Mouse (Mus musculus) kidney, postnatal 0 days (tissue): ENCODE measurements around the gene Galnt18. TPM values are rescaled to one million over a fixed set of nuclear protein-coding genes. Genes with fewer than 3 reads are reported as not detected.

Source experiments
- ATAC-seq: fragments of 200-750 bp; cut with Nextera tagmentation; replicated peaks from 2 replicates; pipeline ENCODE4 v1.8.0; 2017; ENCODE audit warnings: low read depth, moderate number of reproducible peaks, moderate TSS enrichment, moderate library complexity; ENCODE audit not compliant: low FRiP score
- DNase-seq: peaks from one replicate; pipeline ENCODE4 v3.0.0-alpha.2; 2016; ENCODE audit warnings: low spot score
- H3K27ac ChIP-seq: fragments of 300-500 bp; sonication (generic); 2 replicates; pipeline ENCODE4 v1.5.1; 2014; ENCODE audit warnings: mild to moderate bottlenecking
- H3K27me3 ChIP-seq: fragments of 300-500 bp; sonication (generic); 2 replicates; pipeline ENCODE4 v1.6.1; 2014; ENCODE audit warnings: low read length, mixed read lengths; ENCODE audit not compliant: insufficient read depth
- H3K36me3 ChIP-seq: fragments of 300-500 bp; sonication (generic); 2 replicates; pipeline ENCODE4 v1.6.1; 2014; ENCODE audit warnings: low read length, mixed read lengths; ENCODE audit not compliant: insufficient read depth
- H3K4me1 ChIP-seq: fragments of 300-500 bp; sonication (generic); replicated peaks from 2 replicates; pipeline ENCODE4 v1.6.1; 2014; ENCODE audit warnings: antibody characterized with exemption, low read length, mixed read lengths; ENCODE audit not compliant: insufficient read depth
- H3K4me2 ChIP-seq: fragments of 300-500 bp; sonication (generic); 2 replicates; pipeline ENCODE4 v1.6.1; 2014; ENCODE audit warnings: mild to moderate bottlenecking, low read length, moderate library complexity, mixed read lengths
- H3K4me3 ChIP-seq: fragments of 300-500 bp; sonication (generic); replicated peaks from 2 replicates; pipeline ENCODE4 v1.5.1; 2014; ENCODE audit warnings: low read depth, low read length
- H3K9ac ChIP-seq: fragments of 300-500 bp; sonication (generic); 2 replicates; pipeline ENCODE4 v1.6.1; 2014; ENCODE audit warnings: low read depth, low read length
- H3K9me3 ChIP-seq: fragments of 300-500 bp; sonication (generic); replicated peaks from 2 replicates; pipeline ENCODE4 v1.6.1; 2016; ENCODE audit warnings: low read length, inconsistent platforms, mixed read lengths
- CTCF ChIP-seq: IDR thresholded peaks from 2 replicates; pipeline ENCODE4 v1.5.1; 2016; ENCODE audit warnings: antibody characterized with exemption, low read depth, mild to moderate bottlenecking, moderate library complexity
- WGBS: fragments of 180-500 bp; shearing (Covaris S2); extraction: QIAGEN DNeasy Blood & Tissue Kit; methylation state at CpG from one replicate; pipeline ENCODE4 v1.1.7; 2014; 5-methylcytosine and 5-hydroxymethylcytosine counted together
- polyA plus RNA-seq: library from polyadenylated mRNA; unstranded; fragments of >200 nt; fragmentation: Nextera tagmentation; extraction: Ambion mirVana; gene quantifications from 2 replicates; pipeline ENCODE4 v1.2.1, GENCODE M21; 2015

The Galnt18 gene
- polyA plus RNA-seq, 1 experiment from 2014 or later: 52.1 TPM

- H3K27me3 ChIP-seq: no peaks in the 10 kb centered on the region
- DNase-seq: no peak
- H3K4me1 ChIP-seq: no peaks in the 10 kb centered on the region
- no peak overlapping the region for H3K4me2 ChIP-seq
- H3K4me3 ChIP-seq: no peak overlapping the region
- 0 out of 2 replicates have a peak, but pooled peaks cover 3% of the 10 kb centered on the region for H3K36me3 ChIP-seq
- no peak overlapping the region for H3K27ac ChIP-seq
- 67% methylated on average over 16 of the region's 16 CpGs for WGBS
- no peak overlapping the region for H3K9ac ChIP-seq
- no peaks in the 10 kb centered on the region for H3K9me3 ChIP-seq
- no peak for TF ChIP-seq CTCF
- no peak for ATAC-seq
Measured at GRCm38 (mm10) chr7:111616231-111616937, 163.4 kb downstream of the Galnt18 start.

DNA sequence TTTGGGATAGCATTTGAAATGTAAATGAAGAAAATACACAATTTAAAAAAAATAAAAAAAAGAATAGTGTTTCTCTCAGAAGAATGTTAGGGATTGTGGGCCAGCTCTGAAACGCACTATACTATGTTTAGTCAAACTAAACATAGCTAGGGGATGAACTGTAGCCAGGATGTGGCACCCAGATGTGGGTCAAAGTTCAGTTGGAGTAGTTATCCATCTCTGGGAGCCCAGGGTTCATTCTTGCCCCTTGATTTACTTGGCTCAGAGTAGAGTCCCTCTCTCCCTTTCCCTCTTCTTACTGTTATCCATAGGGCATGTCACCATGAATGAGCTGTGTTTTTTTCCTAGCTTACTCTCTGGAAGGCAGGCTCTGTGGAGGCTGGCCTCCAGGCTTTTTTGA is 165.3 kb downstream of the Galnt18 start:
- 68% methylated on average over 1 of the region's 1 CpGs for WGBS
- ATAC-seq: no peak
- no peaks in the 10 kb centered on the region for H3K4me1 ChIP-seq

GRCm38 (mm10) chr7:111607476-111607875 is 172.3 kb downstream of the Galnt18 start:
- 91% methylated on average over 2 of the region's 2 CpGs for WGBS
- H3K36me3 ChIP-seq: no peaks in the 10 kb centered on the region

More for the DNA sequence above, 165.3 kb downstream of the Galnt18 start:
- no peak for DNase-seq
- no peak for TF ChIP-seq CTCF
- Histone ChIP-seq H3K27ac (no peak overlapping the region), H3K9me3 (no peaks in the 10 kb centered on the region), H3K27me3 (no peaks in the 10 kb centered on the region), H3K9ac (no peak overlapping the region), H3K4me3 (no peak overlapping the region), H3K4me2 (no peak overlapping the region), H3K36me3 (0 out of 2 replicates have a peak, but pooled peaks cover 3% of the 10 kb centered on the region)

DNA sequence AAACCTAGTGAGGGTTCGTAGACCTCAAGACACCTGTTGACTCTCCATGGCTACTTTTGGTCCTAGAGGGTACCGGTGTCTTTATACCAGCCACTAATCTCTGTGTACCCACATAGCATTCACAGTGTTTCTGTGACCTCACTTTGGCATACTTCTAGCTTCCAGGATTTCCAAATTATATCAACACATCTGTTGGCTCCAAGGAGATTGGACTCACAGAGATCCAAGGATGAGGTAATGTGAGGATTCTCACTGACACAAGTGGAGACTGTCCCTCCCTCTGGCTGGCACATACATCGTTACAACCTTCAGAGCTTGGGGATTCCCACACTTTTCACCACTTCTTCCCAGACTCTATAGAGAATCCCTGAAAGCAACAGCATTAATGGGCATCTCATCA is 173.7 kb downstream of the Galnt18 start:
- no peak overlapping the region for H3K9ac ChIP-seq
- no peaks in the 10 kb centered on the region for H3K27me3 ChIP-seq
- no peaks in the 10 kb centered on the region for H3K4me1 ChIP-seq
- H3K4me2 ChIP-seq: no peak overlapping the region
- no peaks in the 10 kb centered on the region for H3K9me3 ChIP-seq
- no peak for ATAC-seq
- H3K27ac ChIP-seq: no peak overlapping the region
- no peak overlapping the region for H3K4me3 ChIP-seq
- DNase-seq: no peak
- 97% methylated on average over 3 of the region's 3 CpGs for WGBS
- H3K36me3 ChIP-seq: no peaks in the 10 kb centered on the region
- no peak for TF ChIP-seq CTCF

More at GRCm38 (mm10) chr7:111607476-111607875, 172.3 kb downstream of the Galnt18 start:
- ATAC-seq (no peak), DNase-seq (no peak)
- TF ChIP-seq CTCF: no peak
- H3K9me3 ChIP-seq: no peaks in the 10 kb centered on the region
- H3K4me3 ChIP-seq: no peak overlapping the region
- H3K4me1 ChIP-seq: no peaks in the 10 kb centered on the region
- H3K27me3 ChIP-seq: no peaks in the 10 kb centered on the region
- no peak overlapping the region for H3K27ac ChIP-seq
- H3K4me2 ChIP-seq: no peak overlapping the region
- no peak overlapping the region for H3K9ac ChIP-seq

GRCm38 (mm10) chr7:111605663-111606062 is 174.1 kb downstream of the Galnt18 start:
- H3K9ac ChIP-seq: no peak overlapping the region
- H3K4me2 ChIP-seq: no peak overlapping the region
- H3K9me3 ChIP-seq: no peaks in the 10 kb centered on the region
- no peak for ATAC-seq
- no peaks in the 10 kb centered on the region for H3K27me3 ChIP-seq
- H3K4me1 ChIP-seq: no peaks in the 10 kb centered on the region
- TF ChIP-seq CTCF: no peak
- no peak overlapping the region for H3K4me3 ChIP-seq
- H3K27ac ChIP-seq: no peak overlapping the region
- DNase-seq: no peak
- no peaks in the 10 kb centered on the region for H3K36me3 ChIP-seq

GRCm38 (mm10) chr7:111604578-111605208 is 175.1 kb downstream of the Galnt18 start:
- H3K9ac ChIP-seq: no peak overlapping the region
- WGBS: 68% methylated on average over 2 of the region's 2 CpGs
- no peak overlapping the region for H3K4me3 ChIP-seq
- no peak for DNase-seq
- no peak for TF ChIP-seq CTCF
- H3K9me3 ChIP-seq: no peaks in the 10 kb centered on the region
- ATAC-seq: no peak
- H3K36me3 ChIP-seq: no peaks in the 10 kb centered on the region
- no peaks in the 10 kb centered on the region for H3K27me3 ChIP-seq
- no peak overlapping the region for H3K27ac ChIP-seq
- no peak overlapping the region for H3K4me2 ChIP-seq
- H3K4me1 ChIP-seq: no peaks in the 10 kb centered on the region
